Mouse (Mus musculus) CD4-positive, CD25-positive, alpha-beta regulatory T cell, adult 2 months (primary cell): Measurements from ENCODE around the gene Arsb.
"Not testable (repeated sequence)": the region's sequence is repeated elsewhere in the genome, so short reads cannot be mapped to it uniquely, and the experiment has no call there.

Experiments used
- DNase-seq: peaks from one replicate; pipeline ENCODE4 v3.0.0-alpha.2; 2012; ENCODE audit warnings: low read depth, low spot score

The Arsb gene

DNA sequence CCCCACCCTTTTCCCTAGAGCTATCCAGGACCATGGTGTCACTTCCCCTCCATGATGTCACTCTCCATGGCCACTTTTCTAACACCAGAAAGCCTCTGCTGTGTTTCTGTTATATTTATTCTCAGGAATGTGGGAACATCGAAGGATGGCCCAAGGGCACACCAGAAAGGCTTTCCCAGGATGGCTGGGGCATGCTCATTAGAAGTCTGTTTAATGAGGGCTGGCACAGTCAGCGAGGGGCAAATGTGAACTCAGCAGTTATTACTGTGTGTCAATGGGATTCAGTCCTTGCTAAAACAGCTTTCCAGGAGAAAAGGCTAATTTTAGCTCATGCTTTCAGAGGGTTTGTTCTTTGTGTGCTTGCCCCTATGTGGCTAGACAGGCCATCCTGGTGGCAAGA lies 213.1 kb downstream of the Arsb start:
- DNase-seq, result no peak

DNA sequence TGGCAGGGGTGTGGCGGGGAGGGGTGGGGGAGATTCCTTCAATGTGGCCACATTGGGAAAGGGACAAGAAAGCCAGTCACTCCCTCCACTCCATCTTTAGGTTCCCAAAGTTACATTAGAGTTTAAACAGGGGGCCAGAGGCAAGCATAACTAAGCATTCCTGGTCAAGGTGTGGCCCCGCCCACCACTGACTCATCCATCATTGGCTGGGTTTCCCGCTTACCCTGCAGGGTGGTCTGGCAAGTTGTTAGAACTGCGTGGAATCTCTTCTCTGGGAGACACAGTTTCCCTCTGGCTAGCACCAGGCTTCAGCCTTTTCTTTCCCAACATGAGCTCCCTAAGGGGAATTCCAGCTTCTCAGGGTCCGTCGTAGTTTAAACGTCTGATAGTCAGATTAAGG lies 213.8 kb downstream of the Arsb start:
- DNase-seq, result no peak

DNA sequence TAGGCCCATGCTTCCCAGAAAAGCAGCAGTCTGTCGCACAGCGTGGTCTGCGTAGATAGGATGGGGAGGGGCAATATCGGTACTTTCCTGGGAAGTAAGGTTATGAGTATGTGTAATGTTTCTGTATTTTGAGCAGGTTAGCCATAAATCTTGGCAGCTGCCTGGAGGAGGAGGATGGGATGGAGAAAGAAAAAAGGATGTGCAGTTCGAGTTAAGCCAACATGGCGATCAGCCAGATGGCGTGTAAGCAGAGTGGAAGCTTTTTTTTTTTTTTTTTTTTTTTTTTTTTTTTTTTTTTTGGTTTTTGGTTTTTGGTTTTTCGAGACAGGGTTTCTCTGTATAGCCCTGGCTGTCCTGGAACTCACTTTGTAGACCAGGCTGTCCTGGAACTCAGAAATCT lies 214.3 kb downstream of the Arsb start:
- DNase-seq, result not testable (repeated sequence)

DNA sequence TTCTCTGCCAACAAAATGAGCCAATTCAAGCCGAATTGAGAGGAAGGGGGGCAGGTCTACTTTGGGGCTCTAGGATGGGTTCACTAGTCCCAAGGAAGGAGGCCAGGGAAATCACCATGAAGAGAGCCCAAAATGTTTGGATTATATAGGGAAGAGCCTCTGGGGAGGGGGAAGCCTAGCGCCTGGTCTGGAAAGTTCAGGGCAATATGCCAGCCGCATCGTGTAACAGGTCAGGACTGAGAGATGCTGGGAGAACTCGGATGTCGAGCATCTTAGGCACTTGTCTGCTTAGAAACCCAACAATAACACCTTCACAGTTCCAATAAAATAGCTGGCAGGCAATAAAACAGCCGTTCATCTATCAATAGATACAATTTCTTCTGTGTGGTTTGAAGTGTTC lies 216.2 kb downstream of the Arsb start:
- no peak for DNase-seq

DNA sequence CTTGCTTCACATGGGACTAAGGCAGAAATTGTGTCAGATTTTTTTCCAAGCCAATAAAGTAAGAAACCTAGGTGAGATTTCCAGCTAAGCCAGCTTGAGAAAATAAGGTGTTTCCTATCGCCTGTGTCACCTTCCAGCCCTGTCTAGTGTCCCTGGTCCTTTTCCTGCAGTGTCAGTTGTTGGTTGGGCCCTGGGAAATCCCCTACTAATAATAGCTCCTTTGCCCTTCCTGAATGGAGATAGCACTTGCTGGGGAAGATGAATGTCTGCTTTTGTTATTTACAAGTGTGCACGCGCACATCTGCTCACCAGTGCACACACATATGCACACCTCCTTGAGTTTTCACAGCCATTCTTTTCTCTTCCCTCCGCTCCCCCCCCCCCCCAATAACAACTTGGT lies 217.8 kb downstream of the Arsb start:
- DNase-seq, result peak; percentile 14

DNA sequence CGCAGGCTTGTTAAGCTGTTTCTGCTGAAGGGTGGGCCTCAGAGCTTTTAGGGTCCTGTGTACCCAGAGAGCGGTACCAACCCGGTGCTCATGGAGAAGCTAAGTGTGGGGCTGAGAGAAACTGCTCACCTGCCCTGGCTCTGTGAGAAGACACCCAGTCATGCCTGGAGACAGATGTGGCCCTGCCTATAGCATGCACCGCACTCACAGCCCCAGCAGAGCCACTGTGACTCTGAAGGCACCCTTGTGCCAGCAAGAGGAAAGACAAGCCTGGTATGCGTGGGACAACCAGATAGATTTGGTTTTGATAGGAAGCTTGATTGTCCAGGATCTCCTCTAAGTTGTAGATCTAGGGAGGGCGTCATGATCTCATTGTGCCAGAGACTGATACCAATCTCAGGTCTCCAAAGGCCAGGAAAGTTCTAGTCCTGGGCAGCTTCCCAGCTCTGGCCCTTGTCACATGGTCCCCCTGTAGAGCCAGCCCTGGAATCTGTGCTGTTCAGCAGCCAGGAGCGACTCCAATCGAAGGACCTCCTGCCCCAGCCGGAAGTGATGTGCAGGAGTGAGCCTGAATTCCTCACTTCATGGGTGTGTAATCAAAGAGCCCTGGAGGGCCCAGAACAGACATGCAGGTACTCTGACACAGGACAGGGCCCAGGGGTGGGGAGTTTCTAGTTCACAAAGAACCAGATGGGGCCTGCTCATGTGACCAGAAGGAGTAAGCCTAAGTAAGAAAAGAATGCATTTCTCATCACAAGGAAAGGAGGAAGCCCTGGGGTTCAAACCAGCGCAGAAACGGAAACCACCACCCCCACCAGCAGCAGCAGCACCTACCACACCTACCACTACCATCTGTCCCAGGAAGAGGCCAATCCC lies 218.5 kb downstream of the Arsb start:
- peak; percentile 54 for DNase-seq

DNA sequence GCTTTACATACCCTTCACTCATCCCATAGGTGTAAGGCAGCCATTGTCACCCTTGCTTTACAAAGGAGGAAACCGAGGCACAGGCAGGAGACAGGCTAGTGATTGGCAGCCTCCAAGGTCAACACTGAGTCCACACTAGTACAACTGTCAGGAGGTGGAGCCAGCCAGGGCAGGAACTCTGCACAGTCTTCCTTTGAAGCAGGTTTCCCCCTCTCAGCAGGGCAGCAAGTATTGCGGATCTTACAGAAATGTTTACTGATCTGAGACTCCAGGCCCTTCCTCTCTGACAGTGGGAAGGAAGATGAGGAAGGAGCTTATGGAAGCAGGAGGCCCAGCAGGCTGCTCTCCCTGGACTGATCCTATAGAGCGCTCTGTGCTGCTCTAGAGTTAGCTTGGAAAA lies 219.4 kb downstream of the Arsb start:
- peak; percentile 9 for DNase-seq

DNA sequence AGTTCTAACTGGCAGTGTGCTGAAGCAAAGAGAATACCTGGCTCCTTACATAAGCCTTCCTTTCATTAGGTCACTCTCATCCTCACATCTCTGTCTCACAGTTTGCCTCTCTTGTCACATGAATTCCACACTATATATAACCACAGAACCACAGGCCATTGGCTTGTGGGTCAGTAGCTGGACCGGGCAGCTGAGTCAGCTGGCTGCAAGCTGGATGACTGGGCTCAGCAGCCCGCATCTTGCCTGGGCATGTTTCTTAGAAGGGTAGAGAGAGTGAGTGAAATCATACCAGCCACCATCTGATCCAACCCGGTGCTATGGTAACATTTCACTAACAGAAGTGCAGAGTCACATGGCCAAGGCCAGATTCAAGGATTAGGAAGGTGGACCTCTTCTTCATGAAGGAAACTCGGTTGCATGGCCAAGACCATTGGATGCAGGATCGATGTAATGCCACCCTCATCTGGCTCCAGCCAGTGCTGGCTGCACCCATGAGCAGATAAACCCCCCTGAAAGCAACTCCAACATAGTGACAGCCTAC lies 221.0 kb downstream of the Arsb start:
- no peak for DNase-seq
